Mouse (Mus musculus): ENCODE data around the gene Abcb4. TPM values are rescaled to one million over a fixed set of nuclear protein-coding genes. Genes with fewer than 3 reads are reported as not detected.

The Abcb4 gene
- polyA plus RNA-seq (2021; fragmentation: Nextera tagmentation) = 0.73 and 1.1 TPM in 2 replicates
- long read RNA-seq, experiment 1, partial matches to known transcripts = 2 of 4 reads
- long read RNA-seq, experiment 1, other reads (novel, unspliced or antisense) = 2 of 4 reads
- long read RNA-seq, experiment 2, full-length matches to known transcripts = 3 of 17 reads
- long read RNA-seq, experiment 2, partial matches to known transcripts = 1 of 17 reads
- long read RNA-seq, experiment 2, other reads (novel, unspliced or antisense) = 13 of 17 reads

DNA sequence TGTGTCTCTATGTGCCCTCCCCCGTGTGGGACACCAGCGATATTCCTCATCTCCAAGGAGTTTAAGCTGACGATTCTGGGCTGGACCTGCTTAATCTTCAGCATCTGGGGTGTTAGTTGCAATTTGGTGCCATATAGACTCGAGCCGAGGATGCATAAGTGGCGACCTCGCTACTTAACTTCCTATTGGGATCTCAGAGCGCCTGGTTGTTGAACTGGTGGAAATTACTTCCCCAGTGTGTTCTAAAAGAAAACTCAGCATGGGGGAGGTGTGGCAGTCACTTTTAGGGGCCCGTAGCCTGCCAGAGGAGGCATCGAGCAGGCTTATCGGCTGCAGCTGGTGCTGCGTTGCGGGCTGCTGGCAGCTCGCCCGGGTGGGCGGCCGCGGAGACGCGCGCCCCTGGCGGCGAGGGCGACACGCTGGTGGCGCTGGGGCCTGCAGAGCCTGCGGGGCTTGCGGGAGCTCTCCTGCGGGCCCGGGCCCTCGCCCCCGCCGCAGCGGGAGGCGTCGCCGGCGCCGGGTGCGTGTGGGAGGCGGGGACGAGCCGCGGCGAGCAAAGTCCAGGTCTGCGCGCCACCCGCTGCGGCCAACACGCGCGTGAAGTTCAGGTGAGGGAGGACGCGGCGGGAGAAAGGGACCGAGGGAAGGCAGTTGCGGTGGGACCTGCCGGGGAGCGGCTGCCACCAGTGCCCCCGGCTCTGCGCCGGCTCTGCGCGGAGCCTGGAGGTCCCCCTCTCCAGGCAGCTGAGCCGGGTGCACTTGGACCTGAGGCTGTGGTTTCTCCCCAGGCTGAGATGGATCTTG is at the start of gene Abcb4:
Abcb4 (plus strand) TSS at position 418 of the 804 bp plus-strand sequence.

DNA sequence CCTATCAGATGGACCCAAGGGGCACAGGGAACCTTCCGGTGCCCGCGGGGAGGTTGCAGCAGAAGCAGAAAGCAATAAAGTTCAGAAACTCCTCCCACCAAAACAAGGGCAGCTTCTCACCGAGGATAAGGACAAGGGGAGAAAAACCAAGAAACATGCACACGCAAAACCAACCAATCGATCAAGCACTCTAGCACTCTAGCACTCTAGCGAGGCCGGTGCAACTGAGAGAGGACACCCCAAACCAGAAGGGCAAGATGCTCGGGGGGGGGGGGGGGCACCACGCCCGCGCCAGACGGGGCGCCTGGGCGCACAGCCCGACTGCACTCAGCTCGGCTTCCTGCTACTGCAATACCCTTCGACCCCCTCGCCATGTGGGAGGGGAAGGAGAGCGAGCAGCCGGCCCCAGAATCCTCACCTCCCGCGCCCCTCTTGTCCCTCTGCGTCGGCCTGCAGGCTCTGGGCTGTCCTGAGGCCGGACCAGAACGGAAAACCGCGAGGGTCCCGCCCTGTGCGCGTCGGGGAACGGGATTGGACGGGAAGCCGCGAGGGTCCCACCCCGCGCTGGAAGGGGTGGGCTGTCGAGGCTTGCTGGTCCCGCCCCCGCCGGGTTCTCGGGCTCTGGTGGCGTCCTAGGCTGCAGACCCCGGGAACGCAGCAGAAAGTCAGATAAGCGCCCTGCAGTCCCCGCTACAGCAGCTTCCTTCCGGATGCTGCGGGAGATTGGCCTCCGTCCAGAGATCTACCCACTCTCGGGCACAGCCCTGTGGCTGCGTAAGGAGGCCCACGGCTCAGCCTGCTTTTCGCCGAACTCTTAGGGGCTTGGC is 103.4 kb downstream of the Abcb4 start, which contains the start of gene Crot:
Crot (minus strand) TSS at position 639 of the 827 bp plus-strand sequence.

Other genes with a start within 250 kb of the Abcb4 start
- gene Abcb1a, start 233.6 kb upstream of the Abcb4 start, polyA plus RNA-seq (2021; fragmentation: Nextera tagmentation) = 2.1 and 2.9 TPM in 2 replicates
- gene Abcb1b, start 95.6 kb upstream of the Abcb4 start, polyA plus RNA-seq (2021; fragmentation: Nextera tagmentation) = 4.1 and 5.3 TPM in 2 replicates
- gene Crot, start 103.6 kb downstream of the Abcb4 start, polyA plus RNA-seq (2021; fragmentation: Nextera tagmentation) = 15.5 and 20.1 TPM in 2 replicates
- gene Tmem243, start 207.0 kb downstream of the Abcb4 start, polyA plus RNA-seq (2021; fragmentation: Nextera tagmentation) = 4.0 and 5.1 TPM in 2 replicates

Data from layer of hippocampus, adult 6 months (tissue).